Mouse (Mus musculus) myocyte (in vitro differentiated cells): Measurements from ENCODE around the gene Arhgap31. TPM values are rescaled to one million over a fixed set of nuclear protein-coding genes. Genes with fewer than 3 reads are reported as not detected.

Experiments used
- H3K27me3 ChIP-seq: one replicate; pipeline ENCODE4 v1.6.1; 2011; ENCODE audit not compliant: control insufficient read depth, insufficient read depth, insufficient read length
- H3K36me3 ChIP-seq: one replicate; pipeline ENCODE4 v1.6.1; 2011; ENCODE audit not compliant: control insufficient read depth, insufficient read depth
- H3K4me2 ChIP-seq: one replicate; pipeline ENCODE4 v1.6.1; 2011; ENCODE audit warnings: low read depth, control low read depth
- H3K4me3 ChIP-seq: one replicate; pipeline ENCODE4 v1.5.1; 2011; ENCODE audit warnings: mild to moderate bottlenecking, control low read depth, moderate library complexity
- H3K79me2 ChIP-seq: one replicate; pipeline ENCODE4 v1.6.1; 2011; ENCODE audit not compliant: control insufficient read depth, insufficient read depth
- H3ac ChIP-seq: one replicate; pipeline ENCODE4 v1.6.1; 2011; ENCODE audit not compliant: control insufficient read depth, insufficient read length
- CEBPB ChIP-seq: IDR thresholded peaks from 2 replicates; pipeline ENCODE4 v1.6.1; 2011; ENCODE audit warnings: mild to moderate bottlenecking, moderate library complexity; ENCODE audit not compliant: poor library complexity, insufficient read depth, severe bottlenecking
- E2F4 ChIP-seq: IDR thresholded peaks from one replicate; pipeline ENCODE4 v1.6.1; 2011; ENCODE audit warnings: mild to moderate bottlenecking, control low read depth, moderate library complexity; ENCODE audit not compliant: insufficient read depth
- MAX ChIP-seq: IDR thresholded peaks from one replicate; pipeline ENCODE4 v1.6.1; 2011; ENCODE audit warnings: low read depth, mild to moderate bottlenecking, control low read depth
- MYOD1 ChIP-seq, 3 experiments: IDR thresholded peaks; one replicate each; pipeline ENCODE4 v1.6.1; 2011; ENCODE audit warnings: control low read depth in 2 of 3, low read depth in 2 of 3, mild to moderate bottlenecking in 2 of 3, moderate library complexity in 1 of 3; ENCODE audit not compliant: insufficient read length in 2 of 3, control insufficient read depth in 1 of 3
- MYOG ChIP-seq, 3 experiments: IDR thresholded peaks; one replicate each; pipeline ENCODE4 v1.6.1; 2011; ENCODE audit warnings: control low read depth in 2 of 3, low read depth in 2 of 3, mild to moderate bottlenecking in 2 of 3; ENCODE audit not compliant: insufficient read length in 2 of 3, control insufficient read depth in 1 of 3, insufficient read depth in 1 of 3
- POLR2A ChIP-seq: IDR thresholded peaks from one replicate; pipeline ENCODE4 v1.6.1; 2011; ENCODE audit warnings: low read depth, mild to moderate bottlenecking, control low read depth, moderate library complexity; ENCODE audit not compliant: insufficient read length
- POLR2AphosphoS2 ChIP-seq: IDR thresholded peaks from one replicate; pipeline ENCODE4 v1.6.1; 2011; ENCODE audit warnings: low read depth, control low read depth; ENCODE audit not compliant: insufficient read length
- REST ChIP-seq: IDR thresholded peaks from one replicate; pipeline ENCODE4 v1.6.1; 2011; ENCODE audit warnings: mild to moderate bottlenecking, control low read depth, moderate library complexity; ENCODE audit not compliant: insufficient read depth, insufficient read length
- SRF ChIP-seq: IDR thresholded peaks from one replicate; pipeline ENCODE4 v1.6.1; 2011; ENCODE audit warnings: low read depth; ENCODE audit not compliant: control insufficient read depth, insufficient read length
- TCF12 ChIP-seq: IDR thresholded peaks from one replicate; pipeline ENCODE4 v1.6.1; 2011; ENCODE audit warnings: mild to moderate bottlenecking, control low read depth; ENCODE audit not compliant: poor library complexity, insufficient read depth, severe bottlenecking
- TCF3 ChIP-seq: IDR thresholded peaks from one replicate; pipeline ENCODE4 v1.6.1; 2011; ENCODE audit warnings: low read depth, control low read depth; ENCODE audit not compliant: insufficient read length
- USF1 ChIP-seq: IDR thresholded peaks from one replicate; pipeline ENCODE4 v1.6.1; 2011; ENCODE audit warnings: low read depth, mild to moderate bottlenecking, control low read depth, moderate library complexity
- polyA plus RNA-seq: library from polyadenylated mRNA; unstranded; fragments of >200 nt; fragmentation: generic; extraction: Trizol; gene quantifications from one replicate; pipeline ENCODE4 v1.2.1, GENCODE M21; 2012; ENCODE audit warnings: missing spikeins

The Arhgap31 gene
- polyA plus RNA-seq, 1 experiment: 5.8 TPM

- Histone ChIP-seq H3K27me3 (no peaks in the 10 kb centered on the region), H3K79me2 (peaks cover 22% of the 10 kb centered on the region), H3ac (no peak overlapping the region), H3K4me2 (no peak overlapping the region), H3K4me3 (no peak overlapping the region), H3K36me3 (no peaks in the 10 kb centered on the region)
- no peak for TF ChIP-seq E2F4
- no peak for TF ChIP-seq TCF3
- no peak for TF ChIP-seq TCF12
- TF ChIP-seq REST: no peak
- no peak for TF ChIP-seq SRF
- TF ChIP-seq MAX: no peak
- no peak for TF ChIP-seq MYOG (IDR thresholded peaks at IDR 0.05; ENCODE audit: control insufficient read depth in 1 of 3, insufficient read depth in 1 of 3, insufficient read length in 2 of 3, low read depth in 2 of 3)
Observed at GRCm38 (mm10) chr16:38688531-38689264, 24.4 kb downstream of the Arhgap31 start.

DNA sequence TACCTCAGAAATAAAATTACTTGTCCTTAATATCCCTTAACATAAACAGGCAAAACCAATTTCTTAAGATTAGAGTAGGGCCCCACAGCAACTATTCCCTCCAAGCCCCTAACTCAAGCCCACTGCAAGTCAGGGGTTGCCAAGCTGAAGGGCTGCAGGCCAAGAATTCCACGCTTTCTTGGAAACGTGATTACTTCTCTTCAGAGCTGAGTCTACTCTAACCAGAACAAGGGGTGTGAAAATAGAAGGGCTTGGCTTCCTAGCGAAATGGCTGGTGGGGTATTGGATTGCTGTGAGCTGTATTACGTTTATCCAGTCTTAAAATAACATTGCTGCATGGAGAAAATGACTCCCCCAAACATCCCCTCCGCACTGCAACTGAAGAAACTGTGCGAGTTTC is 25.4 kb downstream of the Arhgap31 start:
- H3K36me3 ChIP-seq: no peaks in the 10 kb centered on the region
- no peak overlapping the region for H3K4me3 ChIP-seq
- peaks cover 15% of the 10 kb centered on the region for H3K79me2 ChIP-seq
- TF ChIP-seq MYOG (IDR thresholded peaks at IDR 0.05; ENCODE audit: control insufficient read depth in 1 of 3, insufficient read depth in 1 of 3, insufficient read length in 2 of 3, low read depth in 2 of 3): no peak
- TF ChIP-seq CEBPB: no peak
- TF ChIP-seq MYOD1 (IDR thresholded peaks at IDR 0.05; ENCODE audit: control insufficient read depth in 1 of 3, insufficient read length in 2 of 3, low read depth in 2 of 3): no peak
- no peak for TF ChIP-seq MAX
- no peak for TF ChIP-seq USF1
- no peak for TF ChIP-seq REST
- TF ChIP-seq TCF12: no peak
- TF ChIP-seq TCF3: no peak
- no peak for TF ChIP-seq POLR2A
- TF ChIP-seq POLR2AphosphoS2: no peak
- no peak for TF ChIP-seq E2F4
- no peak for TF ChIP-seq SRF
- H3K27me3 ChIP-seq: no peaks in the 10 kb centered on the region
- H3K4me2 ChIP-seq: no peak overlapping the region
- no peak overlapping the region for H3ac ChIP-seq

DNA sequence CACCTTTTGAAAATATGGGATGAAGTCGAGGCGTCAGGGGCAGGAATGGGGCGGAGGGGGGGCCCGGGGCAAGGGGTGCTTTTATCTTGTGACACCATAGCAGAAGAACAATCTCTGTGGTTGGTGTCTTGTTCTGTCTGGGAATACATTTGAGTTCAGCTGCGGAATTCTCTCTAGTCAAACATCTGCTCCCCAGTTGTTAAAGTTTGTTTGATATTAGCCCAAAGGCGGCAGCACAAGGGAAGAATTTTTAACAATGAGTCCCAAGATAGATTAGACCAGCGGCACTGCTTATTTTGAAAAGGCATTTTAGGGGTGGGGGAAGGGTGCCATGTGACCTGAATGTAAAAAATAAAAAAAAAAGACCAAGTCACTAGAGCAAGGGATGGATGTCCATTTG is 30.0 kb downstream of the Arhgap31 start:
- no peak for TF ChIP-seq TCF12
- no peak for TF ChIP-seq MAX
- TF ChIP-seq POLR2A: no peak
- TF ChIP-seq USF1: no peak
- no peak for TF ChIP-seq CEBPB
- TF ChIP-seq E2F4: no peak
- no peak for TF ChIP-seq SRF
- TF ChIP-seq MYOG (IDR thresholded peaks at IDR 0.05; ENCODE audit: control insufficient read depth in 1 of 3, insufficient read depth in 1 of 3, insufficient read length in 2 of 3, low read depth in 2 of 3): no peak
- H3K27me3 ChIP-seq: no peaks in the 10 kb centered on the region
- H3K4me3 ChIP-seq: no peak overlapping the region
- no peaks in the 10 kb centered on the region for H3K36me3 ChIP-seq
- no peak overlapping the region for H3ac ChIP-seq
- peaks cover 25% of the 10 kb centered on the region for H3K79me2 ChIP-seq
- no peak overlapping the region for H3K4me2 ChIP-seq

- H3K4me3 ChIP-seq: no peak overlapping the region
- peaks cover 30% of the 10 kb centered on the region for H3K79me2 ChIP-seq
- TF ChIP-seq E2F4 (no peak), SRF (no peak), MYOD1 (IDR thresholded peaks at IDR 0.05; ENCODE audit: control insufficient read depth in 1 of 3, insufficient read length in 2 of 3, low read depth in 2 of 3) (no peak), TCF3 (no peak), REST (no peak), CEBPB (no peak)
- H3K36me3 ChIP-seq: no peaks in the 10 kb centered on the region
- no peak overlapping the region for H3ac ChIP-seq
- no peaks in the 10 kb centered on the region for H3K27me3 ChIP-seq
- no peak overlapping the region for H3K4me2 ChIP-seq
Observed at GRCm38 (mm10) chr16:38681313-38681712, 31.8 kb downstream of the Arhgap31 start.

DNA sequence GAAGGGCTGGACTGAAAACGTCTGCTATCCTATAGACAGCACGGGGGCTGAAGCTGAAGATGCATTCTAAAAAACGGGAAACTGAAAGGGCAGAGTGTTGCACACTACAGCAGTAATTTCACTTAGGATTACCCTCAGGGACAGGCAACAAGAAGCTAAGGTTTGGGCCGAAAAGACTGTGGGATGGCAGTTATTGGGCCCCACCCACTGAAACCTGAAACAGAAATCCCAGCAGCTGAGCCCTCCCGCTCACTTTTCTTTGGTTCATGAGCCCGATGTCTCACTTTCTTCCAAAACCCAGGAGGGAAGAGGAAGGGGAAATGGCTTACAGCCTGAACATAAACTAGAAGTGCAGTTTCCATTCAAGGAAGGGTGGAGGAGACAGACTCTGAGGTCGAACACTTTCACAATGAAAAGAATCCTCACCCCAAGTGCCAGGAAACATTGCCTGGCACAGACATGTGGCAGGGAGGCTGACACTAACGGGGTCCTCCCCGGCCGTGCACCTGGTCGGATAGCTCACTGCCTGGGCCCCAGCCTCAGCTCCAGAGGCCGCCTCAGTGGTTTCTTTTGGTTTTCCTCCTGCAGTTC is 33.5 kb downstream of the Arhgap31 start:
- TF ChIP-seq CEBPB (no peak), MYOD1 (IDR thresholded peaks at IDR 0.05; ENCODE audit: control insufficient read depth in 1 of 3, insufficient read length in 2 of 3, low read depth in 2 of 3) (peak in 1 of 3 experiments; percentile 17), TCF3 (no peak), USF1 (no peak), MYOG (IDR thresholded peaks at IDR 0.05; ENCODE audit: control insufficient read depth in 1 of 3, insufficient read depth in 1 of 3, insufficient read length in 2 of 3, low read depth in 2 of 3) (no peak), MAX (no peak), POLR2AphosphoS2 (no peak), POLR2A (no peak)
- H3K4me2 ChIP-seq: peak overlapping the region; percentile 42
- H3ac ChIP-seq: no peak overlapping the region
- no peaks in the 10 kb centered on the region for H3K36me3 ChIP-seq
- no peaks in the 10 kb centered on the region for H3K27me3 ChIP-seq
- no peak overlapping the region for H3K4me3 ChIP-seq
- H3K79me2 ChIP-seq: peaks cover 34% of the 10 kb centered on the region
